Mouse (Mus musculus) adrenal gland, postnatal 25 days (tissue): Measurements from ENCODE around the gene Vti1a. TPM values are rescaled to one million over a fixed set of nuclear protein-coding genes. Genes with fewer than 3 reads are reported as not detected.

Source experiments
- DNase-seq: peaks from one replicate; pipeline ENCODE4 v3.0.0; 2021; ENCODE audit warnings: mixed read lengths
- total RNA-seq: library from RNA; stranded (reverse); gene quantifications from 2 replicates; pipeline ENCODE4 v1.2.3, GENCODE M21; 2021

Vti1a gene
- total RNA-seq, 1 experiment from 2014 or later = 38.4 TPM

DNA sequence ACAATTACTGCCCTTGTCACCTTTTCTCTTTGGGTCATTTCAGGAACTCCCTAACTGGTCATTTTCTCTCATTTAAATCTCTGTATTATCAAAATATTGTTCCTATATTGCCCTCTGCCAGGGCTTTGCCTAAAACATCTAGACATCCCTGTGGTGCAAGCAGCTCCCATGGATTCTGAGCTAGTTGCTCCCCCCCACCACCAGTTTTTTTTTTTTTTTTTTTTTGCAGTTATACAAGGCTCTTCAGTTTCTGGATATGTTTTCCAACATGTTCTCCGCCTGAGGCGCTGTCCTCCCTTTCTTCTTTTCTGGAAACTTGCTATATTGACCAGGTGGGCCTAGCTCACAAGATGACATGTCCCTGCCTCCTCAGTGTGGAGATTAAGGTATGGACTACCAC lies 2.4 kb upstream of the Vti1a start:
- DNase-seq = no peak

DNA sequence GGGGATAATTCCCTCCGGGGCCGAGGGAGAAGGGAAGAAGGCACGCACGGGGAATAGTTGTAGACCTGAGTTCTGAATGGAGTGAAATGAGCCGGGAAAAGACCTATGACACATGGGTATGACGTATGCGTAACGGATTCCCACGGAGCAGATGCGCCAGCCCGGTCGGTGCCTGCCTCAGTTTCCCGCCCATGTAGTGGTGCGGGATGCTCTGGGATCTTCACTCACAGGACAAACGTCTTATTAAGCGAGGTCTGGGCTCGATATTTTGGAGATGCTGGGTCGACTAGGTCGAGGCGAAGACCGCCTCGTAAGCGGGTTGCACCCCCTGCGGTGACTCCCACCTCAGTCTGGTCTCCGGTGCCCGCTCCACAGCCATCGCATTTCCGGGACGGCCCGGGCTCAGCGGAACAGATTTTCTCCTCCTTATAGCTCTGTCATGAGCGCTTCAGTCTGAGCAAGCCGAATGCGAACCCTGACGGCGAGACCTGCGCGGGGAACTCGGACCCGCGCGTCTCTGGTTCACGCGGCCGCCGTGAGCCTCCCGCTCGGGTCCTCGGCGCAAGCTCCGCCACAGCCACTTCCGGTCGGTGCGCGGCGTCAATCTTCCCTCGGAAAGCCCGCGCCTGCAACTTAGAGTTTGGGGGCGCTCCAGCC lies 515 bp upstream of the Vti1a start, which contains the start of gene Zdhhc6:
Gene Zdhhc6, minus strand, starts transcription at position 581 of the 657 bp plus-strand sequence.
- DNase-seq = peak; percentile 89

DNA sequence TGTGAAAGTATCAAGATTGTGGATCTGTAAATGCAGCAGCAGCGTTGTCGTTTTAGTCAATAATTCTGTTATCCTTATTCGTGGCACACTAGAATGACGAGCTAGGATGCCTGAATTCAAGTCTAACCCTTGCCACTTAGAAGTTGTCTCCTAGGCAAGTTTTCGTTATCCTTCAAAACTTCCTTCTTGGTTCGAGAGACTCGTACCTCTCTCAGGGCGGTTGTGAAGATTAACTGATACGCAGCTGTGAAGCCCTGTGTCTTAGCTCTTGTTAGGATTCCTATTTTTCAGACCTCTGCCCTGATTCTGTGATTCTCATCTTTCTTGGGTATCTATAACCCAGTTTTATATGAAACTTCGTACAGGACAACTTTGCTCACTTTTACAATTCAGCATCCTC lies 806 bp downstream of the Vti1a start:
- DNase-seq = no peak

DNA sequence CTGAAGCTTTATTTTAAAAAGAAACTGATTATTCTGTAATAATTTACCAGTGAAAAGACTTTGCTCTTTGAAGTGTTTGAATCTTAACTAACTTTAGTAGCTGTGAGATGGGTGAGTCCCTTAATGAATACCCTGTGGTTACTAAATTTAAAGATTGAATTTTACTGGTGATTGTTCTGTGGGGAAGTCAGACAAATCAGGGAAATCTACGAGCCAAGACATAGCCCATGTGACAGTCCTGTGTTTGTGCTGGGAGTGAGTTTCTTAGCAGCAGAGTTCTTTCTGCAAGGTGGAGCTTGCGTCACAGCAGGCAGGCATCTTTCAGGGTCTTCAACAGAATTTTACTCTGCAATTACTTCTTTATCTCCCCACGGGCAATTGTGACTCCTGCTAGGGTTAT lies 2.9 kb downstream of the Vti1a start:
- DNase-seq = no peak

DNA sequence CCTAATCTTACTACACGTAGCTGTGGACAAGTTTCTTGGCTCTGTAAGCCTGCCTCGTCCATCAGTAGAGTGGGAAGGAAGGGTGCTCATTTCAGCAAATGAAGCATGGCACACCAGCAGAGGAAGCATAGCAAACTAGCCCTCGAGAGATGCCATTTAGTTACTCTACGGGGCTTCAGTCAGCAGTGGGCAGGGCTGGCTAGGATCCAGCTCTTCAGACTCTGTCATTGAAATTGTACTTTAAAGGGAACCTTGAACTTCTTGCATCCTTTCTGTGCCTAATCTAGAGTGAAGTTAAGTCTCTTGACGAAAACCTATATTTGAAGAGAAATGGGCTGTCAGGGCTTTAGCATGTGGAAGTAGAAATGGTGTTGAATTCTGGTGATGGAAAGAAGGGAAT lies 3.4 kb downstream of the Vti1a start:
- DNase-seq = peak; percentile 28

DNA sequence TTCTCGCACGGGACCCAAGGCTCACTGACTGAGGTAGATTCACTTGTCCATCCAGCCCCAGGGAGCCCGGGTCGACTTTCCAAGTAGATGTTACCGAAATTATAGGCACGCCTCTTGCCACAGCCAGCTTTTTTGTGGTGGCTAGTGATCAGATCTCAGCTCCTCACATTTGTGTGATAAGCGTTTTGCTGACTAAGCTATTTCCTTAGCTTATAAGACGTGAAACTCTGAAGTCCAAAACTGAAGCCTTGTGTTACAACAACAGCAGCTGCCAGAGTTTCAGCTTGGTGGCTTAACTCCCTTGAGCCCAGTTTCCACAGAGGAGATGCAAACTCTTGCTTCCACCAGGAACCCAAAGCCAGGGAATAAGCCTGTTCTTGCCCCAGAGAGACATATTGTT lies 6.5 kb downstream of the Vti1a start:
- DNase-seq = no peak

DNA sequence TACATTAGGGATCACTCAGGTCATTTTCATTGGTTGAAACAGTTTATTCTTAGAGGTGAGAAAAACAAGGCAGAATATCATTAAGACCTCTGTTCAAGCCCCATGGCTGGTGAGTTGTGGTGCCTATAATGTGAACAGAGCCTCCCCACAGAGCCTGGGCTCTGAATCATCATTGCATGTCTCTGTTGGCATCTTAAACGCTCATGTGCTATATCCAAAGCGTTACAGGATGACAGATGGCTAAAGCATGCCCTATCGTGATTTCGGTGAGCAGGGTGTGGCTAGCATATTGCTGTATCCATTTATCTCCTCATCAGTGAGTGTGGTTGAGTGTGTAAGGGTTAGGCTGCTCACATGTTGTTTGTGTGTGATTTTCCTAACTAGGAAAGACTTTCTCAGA lies 11.4 kb downstream of the Vti1a start:
- no peak for DNase-seq

DNA sequence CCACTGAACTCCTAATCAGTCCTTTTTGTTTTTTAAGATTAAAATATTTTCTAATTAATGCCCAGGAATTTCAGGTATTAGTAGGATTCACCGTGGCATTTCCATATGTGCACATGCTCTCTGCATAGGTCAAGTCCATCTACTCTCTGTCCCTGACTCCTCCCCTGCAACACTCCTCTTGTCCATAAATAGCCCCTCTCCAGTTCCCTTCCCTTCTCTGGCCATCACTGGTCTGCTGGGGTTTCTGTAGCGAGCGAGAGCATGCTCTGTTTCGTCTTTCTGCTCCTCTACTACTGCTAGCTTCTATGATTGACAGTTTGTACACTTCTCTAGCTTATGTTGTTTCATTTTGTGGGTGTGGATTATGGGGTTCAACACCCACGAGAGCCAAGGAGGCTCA lies 15.7 kb downstream of the Vti1a start:
- DNase-seq = no peak

DNA sequence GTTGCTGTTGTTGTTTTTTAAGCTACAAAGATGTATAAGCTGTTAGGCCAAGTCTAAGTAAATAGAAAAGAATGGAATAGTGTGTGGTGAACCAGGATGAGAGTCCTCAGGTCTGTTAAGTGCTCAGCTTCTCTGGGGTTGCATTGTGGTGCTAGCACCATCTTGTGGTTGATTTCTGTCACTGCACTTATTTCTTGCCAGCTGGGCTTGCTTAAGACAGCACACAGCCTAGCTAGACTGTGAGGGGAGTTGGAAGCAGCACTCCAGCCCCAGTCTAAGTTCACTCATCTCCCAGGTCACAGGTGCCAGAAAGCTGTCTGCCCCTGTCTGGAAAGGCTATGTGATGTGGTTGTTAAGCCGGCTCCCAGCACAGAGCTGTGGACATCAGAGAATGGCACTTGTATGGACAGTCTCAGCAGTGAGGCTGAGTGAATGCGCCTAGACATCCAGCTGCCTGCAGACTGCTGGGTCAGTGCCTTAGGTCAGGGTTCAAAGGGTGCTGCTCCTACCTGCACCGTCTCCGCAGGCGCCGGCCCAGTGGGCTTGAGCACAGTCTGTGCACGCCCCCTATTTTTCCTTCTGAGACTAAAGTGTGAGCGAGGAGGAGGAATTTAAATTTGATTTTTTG lies 16.7 kb downstream of the Vti1a start:
- DNase-seq = peak; percentile 10

DNA sequence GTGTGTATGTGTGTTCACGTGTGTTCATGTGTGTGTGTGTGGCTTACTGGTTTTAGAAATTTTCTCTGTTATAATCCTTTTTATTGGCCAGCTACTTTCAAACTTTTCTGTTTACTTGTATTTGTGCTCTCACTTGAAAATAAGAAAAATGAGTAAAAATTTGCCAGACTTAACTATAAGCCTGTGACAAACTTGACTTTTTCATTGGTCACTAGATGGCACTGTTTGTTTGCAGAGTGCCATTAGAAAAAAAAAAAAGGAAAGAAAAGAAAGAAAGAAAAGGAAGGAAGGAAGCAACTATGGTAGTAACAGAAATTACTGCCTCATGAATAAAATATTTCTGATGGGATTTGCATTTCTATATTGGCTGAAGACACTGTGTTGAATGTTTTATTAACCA lies 19.8 kb downstream of the Vti1a start:
- DNase-seq = no peak

DNA sequence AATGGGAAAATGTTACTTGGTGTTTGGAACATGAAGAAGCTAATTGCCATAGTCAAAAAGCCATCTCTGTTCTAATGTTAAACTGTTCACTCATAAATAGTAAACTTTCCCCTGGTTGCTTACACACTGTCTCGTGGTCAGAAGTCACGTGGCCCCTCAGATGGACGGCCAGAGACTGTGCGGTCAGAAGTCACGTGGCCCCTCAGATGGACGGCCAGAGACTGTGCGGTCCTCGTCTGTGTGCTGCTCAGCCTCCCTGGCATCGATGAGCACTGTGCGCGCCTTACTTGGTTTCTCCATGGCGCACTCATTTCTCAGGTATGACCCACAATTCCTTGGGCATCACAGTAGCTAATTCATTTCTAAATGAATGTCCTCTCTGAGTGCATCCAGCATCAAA lies 20.3 kb downstream of the Vti1a start:
- DNase-seq = no peak

DNA sequence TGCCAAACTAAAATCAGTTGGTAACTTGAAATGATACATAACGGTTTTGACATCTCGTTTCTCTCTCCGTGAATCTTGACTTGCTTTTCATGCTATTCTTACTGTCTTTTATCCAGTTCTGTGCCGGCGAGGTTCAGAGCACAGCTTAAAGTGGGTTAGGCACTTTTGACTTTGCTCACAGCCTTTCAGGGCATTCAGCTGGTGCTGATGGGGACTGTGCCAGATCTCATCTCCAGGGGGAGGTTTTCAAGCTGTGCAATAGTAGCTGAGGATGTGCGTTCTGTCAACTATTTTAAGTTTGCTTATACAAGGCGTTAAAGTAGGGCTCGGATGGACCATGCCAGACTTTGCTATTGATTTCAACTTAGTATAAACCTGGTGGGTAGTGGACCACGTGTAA lies 21.0 kb downstream of the Vti1a start:
- DNase-seq = no peak

DNA sequence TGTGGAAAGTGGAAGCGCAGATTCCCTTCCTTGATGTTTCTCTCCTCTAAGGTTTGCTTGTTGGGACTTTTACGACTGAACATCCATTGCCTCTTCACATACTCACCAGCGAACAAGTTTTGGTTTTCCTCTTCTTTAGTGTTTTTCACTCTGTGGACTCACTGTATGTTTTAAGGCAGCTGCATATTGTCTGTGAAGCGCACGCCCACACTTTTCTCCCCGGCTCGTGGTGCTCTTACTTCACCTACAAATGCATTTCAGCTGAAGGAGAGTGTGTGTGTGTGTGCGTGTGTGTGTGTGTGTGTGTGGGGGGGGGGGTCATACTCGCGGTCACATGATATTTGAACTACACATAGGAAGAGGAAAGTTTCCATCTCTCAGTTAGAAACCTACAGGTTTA lies 21.6 kb downstream of the Vti1a start:
- no peak for DNase-seq

DNA sequence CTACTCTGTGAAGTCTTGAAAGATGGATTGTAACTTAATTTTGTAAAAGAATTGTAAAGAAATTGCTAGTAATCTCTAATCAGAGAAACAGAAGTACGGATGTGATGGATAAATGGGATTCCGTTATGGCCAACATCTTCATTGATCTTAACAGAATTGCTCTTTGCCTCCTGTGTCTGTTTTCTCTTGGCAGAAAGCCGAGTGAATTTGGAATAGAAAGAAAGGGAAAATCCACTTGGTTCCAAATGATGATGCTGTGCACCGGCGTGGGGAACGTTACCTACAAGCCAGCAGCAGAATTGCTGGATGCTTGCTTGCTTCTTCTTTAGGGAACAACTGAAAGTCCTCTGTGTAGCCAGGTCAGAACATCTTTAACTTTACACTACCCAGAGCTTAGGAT lies 24.4 kb downstream of the Vti1a start:
- no peak for DNase-seq

DNA sequence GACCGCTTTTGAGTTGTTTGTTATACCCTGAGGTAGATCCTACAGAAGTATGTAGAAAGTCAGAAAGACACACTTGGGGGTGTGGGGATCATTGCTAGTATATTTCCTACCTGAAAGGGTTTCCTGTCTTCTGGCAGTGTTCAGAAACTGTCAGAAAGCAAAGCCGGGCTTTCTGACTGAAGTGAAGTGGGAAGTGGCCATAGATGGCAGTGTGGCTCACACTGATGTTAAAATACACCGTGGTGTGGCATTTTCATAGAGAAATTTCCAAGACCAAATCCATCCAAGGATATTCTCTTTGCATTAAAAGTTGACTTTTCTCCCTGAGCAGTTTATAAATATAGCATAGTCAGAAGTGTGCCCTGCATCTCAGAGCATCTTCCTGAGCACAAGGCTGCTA lies 25.3 kb downstream of the Vti1a start:
- DNase-seq = no peak

DNA sequence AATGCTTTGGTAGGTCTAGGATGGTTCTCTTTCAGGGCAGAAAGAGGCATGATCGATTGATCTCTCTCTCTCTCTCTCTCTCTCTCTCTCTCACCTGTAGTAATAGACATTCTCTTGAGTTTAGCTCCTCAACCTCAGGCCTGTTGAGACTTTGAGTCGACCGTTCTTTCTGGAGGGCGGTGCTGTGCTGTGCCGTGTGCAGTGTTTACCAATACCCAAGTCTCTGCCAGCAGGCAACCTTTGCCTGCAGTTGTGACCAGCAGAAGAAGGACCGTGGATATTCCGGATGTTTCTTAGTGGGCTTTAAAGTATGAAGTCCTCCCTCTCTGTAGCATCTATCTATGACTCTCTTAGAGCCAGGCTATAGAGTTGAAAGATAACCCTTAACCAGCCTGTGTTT lies 26.3 kb downstream of the Vti1a start:
- DNase-seq = no peak

DNA sequence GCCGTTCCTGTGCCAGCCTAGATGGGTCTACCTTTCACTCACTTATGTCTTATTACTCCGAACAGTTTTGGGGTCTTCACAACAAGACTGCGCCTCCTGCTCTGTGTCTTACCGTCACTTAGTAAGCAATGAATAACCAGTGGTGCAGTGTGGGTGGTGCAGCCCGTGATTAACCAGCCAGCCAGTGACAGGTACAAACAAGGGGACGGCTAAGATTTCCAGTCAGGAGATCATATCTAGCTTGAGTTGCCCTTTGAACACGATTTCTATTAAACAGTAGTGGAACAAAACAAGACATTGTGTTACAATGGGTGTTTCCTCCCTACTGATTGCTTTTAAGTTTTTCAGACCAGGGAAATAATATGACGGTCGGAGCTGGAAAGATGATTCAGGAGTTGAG lies 27.2 kb downstream of the Vti1a start:
- no peak for DNase-seq

DNA sequence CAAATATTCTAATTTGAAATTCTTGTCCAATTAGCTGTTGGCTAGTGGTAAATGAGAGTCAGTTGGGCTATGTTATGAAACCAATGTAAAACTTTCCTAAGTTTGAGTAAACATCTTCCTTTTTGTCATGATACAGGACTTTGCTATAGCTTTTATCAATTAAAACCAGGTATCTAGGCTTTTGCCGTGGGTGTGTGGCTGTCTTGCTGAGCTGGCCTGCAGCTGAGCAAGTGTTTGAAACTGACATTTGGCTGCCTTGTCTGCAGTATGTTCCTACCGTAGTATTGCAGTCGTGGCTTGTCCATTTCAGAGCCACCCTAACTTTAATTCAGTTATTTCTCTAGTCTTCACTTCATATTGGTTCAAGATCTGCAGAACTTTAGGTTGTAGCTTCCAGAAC lies 32.1 kb downstream of the Vti1a start:
- no peak for DNase-seq

DNA sequence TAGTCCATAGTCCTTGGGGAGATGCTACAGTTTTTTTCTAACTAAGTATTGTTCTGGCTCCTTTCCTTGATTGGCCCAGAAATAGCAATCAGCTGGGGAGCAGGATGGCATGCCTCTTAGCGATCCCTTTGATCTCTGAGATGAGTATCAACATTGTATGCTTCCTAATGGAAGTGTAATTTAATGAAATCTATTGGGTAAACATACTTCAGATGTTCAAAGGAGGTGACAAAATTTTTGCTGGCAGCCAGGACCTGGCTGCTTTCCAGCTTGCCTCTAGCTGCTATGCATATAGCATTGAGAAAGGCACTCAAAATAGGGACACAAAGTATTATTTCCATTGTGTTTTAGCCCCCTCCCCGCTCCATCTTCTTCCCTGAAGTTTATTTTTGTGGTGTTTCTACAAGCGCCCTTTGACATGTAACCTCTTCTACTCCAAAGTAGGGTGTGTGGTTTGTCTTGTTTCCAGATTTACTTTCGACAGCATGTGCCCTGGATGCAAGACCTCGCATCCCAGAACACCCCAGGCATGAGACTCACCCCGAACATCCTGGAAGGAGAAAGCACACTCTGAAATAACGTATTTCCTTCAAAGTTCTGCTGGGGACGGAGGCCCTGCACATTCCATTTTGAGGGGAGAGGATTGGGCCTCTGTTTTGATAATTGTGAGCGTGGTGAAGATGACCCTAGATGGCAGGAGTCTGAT lies 34.7 kb downstream of the Vti1a start:
- no peak for DNase-seq

DNA sequence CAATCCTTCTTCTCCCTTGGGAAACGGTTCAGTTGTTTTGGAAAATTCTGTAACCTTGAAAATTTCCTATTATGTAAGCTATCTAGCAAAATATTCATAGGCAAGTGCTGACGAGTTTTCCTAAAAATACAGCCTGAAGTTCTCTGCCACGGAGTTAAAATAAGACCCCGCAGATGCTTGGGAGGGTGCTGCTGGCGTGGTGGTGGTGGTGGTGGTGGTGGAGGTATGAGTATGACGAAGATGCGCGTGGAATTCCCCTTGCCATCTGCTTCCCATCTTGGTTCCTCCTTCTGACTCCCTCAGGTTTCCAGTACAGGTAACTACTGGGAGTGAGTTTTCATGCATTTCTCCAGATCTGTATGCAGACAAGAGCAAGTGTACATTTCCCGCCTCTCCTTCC lies 46.5 kb downstream of the Vti1a start:
- DNase-seq = no peak

DNA sequence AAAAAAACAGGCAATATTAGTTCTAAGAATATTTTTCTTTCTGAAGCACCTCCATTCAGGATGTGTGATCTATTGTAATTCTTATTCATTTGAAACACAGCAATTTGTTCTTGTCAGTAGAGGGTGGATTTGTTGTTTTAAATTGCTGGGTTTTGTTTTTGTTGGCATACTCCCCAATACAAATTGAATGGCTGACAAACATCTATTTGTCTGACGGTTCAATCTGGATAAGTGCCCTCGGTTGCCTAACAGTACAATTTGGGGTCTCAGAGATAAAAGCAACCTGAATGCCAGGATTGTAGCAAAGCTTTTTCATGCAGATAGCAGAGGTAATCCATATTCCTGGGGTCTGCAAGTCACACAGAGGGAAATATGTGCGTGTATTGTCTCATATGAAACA lies 53.6 kb downstream of the Vti1a start:
- DNase-seq = no peak

DNA sequence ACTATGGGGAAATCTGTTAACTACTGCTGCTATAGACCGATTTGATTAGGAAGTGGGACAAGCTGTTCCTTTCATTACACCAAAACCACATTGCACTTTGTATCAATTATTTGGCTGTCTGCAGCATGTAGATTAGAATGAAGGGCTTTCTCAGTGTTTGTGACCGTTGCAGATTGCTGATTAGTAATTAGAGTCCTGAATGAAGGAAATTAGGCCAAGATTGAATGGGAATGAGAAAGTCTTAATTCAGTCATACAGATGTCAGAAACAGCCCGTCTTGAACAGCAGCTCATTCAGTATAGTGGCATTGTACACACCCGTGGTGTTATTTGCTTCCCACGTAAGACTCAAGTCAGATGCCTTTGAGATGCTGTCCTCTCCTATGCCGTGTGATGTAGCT lies 60.2 kb downstream of the Vti1a start:
- DNase-seq = no peak

DNA sequence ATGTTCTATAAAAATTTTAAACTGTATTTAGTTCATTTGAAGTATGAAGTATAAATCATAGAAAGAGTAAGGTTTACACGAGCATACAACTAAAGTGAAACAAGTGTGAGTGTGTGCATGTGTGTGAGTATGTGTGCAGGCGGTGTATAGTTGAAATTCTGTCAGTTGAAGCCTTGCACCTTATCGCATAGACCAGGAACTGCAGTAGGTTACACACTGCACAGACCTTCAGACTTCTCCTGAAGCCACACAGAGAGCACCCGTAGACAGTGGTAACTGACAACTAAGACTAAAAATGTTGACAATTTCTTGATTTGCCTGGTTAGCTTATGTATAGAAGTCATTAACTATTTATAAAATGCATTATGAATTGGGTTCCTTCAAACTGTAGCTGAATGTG lies 61.4 kb downstream of the Vti1a start:
- DNase-seq = no peak

DNA sequence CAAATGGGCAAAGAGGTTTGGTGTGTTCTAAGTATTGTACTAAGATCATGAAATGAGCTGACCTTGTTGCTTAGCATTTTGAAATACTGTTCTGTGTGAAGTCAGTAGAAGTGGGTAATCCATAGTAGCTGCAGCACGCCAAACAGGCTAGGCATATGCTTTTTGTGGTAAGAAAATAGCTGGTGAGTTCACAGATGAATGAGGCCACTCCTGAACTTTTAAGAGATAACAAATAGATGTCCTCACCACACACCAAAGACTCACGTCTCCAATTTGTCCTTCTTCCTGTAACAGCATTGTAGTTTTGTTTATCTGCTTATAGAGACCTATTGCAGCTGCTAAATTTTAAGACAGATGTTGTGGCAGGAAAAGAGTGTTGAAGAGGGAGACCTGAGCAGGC lies 62.8 kb downstream of the Vti1a start:
- no peak for DNase-seq
